Comparison of ENCODE assay signal across 9 mouse cellular contexts in the genomic region with DNA sequence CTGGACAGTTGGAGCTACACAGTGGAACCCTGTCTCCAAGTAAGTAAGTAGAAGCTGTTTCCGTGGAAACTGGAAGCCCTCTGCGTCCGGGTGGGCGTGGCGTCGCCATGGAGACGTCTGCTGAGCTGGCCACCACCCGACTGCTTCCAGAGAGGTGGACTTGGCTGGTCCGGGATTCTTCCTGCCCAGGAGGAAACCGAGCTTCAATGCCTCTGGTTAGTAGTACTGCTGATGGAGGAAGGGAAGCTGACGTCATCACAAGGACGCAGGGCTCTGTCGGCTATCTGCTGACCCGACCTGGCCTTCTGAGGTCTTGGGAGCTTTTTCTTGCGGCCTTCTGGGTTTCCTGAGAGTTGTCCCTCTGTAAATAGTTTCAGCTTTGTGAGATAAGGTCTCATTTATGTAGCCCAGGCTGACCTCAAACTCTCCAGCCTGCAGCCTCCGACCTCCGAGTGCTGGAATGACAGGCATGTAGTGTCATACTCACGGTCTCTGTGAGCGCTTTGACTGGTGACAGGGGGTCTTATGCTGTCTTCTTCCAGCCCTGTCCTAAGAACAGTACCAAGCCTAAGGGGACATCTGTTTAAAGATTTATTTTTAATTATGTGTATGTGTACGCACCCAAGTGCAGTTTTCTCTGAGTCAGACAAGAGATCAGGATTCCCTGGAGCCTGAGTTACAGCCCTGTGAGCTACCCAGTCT. TPM values are rescaled to one million over a fixed set of nuclear protein-coding genes. Genes with fewer than 3 reads are reported as not detected.
DNase-seq lines count a peak whose midpoint lies in the region; ATAC-seq lines count a peak whose summit lies in the region.
"Had no signal": no experiment of that assay in that cellular context is flagged by ENCODE, and none has a peak within 500 bp of the region (broad histone marks: within the 10 kb centered on the region; RNA-seq: fewer than 3 reads in every experiment).

No protein-coding gene starts in this region.

- H3K9ac ChIP-seq in embryonic facial prominence, embryonic 14.5 days (ENCODE audit: low read depth, low read length): peak overlapping the region; percentile 14; the same call in 1 of the 2 replicates
- no peak overlapping the region; the same call in 1 of the 2 replicates for H3K9ac ChIP-seq in limb, embryonic 12.5 days (replicated peaks)
- no peak overlapping the region for H3K9ac ChIP-seq in midbrain, embryonic 16.5 days (ENCODE audit: low read depth, low read length)

- H3K4me2 ChIP-seq in embryonic facial prominence, embryonic 14.5 days (ENCODE audit: low read depth, low read length): peak overlapping the region; percentile 38
- peak overlapping the region; percentile 45 for H3K4me2 ChIP-seq in limb, embryonic 12.5 days
- H3K4me2 ChIP-seq in midbrain, embryonic 16.5 days (ENCODE audit: low read length): peak overlapping the region; percentile 50

- 0 out of 2 replicates have a peak, but pooled peaks cover 4% of the 10 kb centered on the region for H3K9me3 ChIP-seq in embryonic facial prominence, embryonic 14.5 days (ENCODE audit: control insufficient read depth, low read length)
- H3K9me3 ChIP-seq in limb, embryonic 12.5 days: peaks cover 7% of the 10 kb centered on the region
- no peaks in the 10 kb centered on the region for H3K9me3 ChIP-seq in midbrain, embryonic 16.5 days (replicated peaks; ENCODE audit: control insufficient read depth, low read length, poor library complexity, severe bottlenecking)

- H3K4me3 ChIP-seq in embryonic facial prominence, embryonic 14.5 days (ENCODE audit: low read depth, low read length): no peak overlapping the region; the same call in 1 of the 2 replicates
- 0 out of 2 replicates have a peak overlapping the region, but pooled peaks have one; percentile 12 for H3K4me3 ChIP-seq in limb, embryonic 12.5 days (replicated peaks)
- H3K4me3 ChIP-seq in midbrain, embryonic 16.5 days (ENCODE audit: low read depth, low read length): 0 out of 2 replicates have a peak overlapping the region, but pooled peaks have one; percentile 6
- H3K4me3 ChIP-seq: erythroblast, embryonic 14.5 days had no signal

- peak overlapping the region; percentile 63 for H3K27ac ChIP-seq in embryonic facial prominence, embryonic 14.5 days (replicated peaks; ENCODE audit: low read depth, low read length)
- peak overlapping the region; percentile 35; the same call in 1 of the 2 replicates for H3K27ac ChIP-seq in limb, embryonic 12.5 days
- no peak overlapping the region for H3K27ac ChIP-seq in midbrain, embryonic 16.5 days (ENCODE audit: low read length)

- H3K36me3 ChIP-seq in embryonic facial prominence, embryonic 14.5 days (ENCODE audit: control insufficient read depth, insufficient read depth, low read length): no peaks in the 10 kb centered on the region
- H3K36me3 ChIP-seq in limb, embryonic 12.5 days: no peaks in the 10 kb centered on the region
- no peaks in the 10 kb centered on the region for H3K36me3 ChIP-seq in midbrain, embryonic 16.5 days (ENCODE audit: control insufficient read depth, insufficient read depth, low read length)

- WGBS in embryonic facial prominence, embryonic 14.5 days: 7% methylated on average over 20 of the region's 20 CpGs
- WGBS in limb, embryonic 12.5 days: 11% methylated on average over 20 of the region's 20 CpGs
- 11% methylated on average over 20 of the region's 20 CpGs for WGBS in midbrain, embryonic 16.5 days

- DNase-seq in cerebellum, adult 11-12 months: peak; percentile 41
- no peak for DNase-seq in cerebellum, adult 11 months
- DNase-seq in embryonic facial prominence, embryonic 14.5 days (ENCODE audit: low spot score): peak; percentile 89
- peak; percentile 89 to 93 for DNase-seq in heart, adult 9 months (ENCODE audit: low spot score in 2 of 2)
- DNase-seq in kidney, adult 18-20 months: peak; percentile 82
- peak; percentile 77 for DNase-seq in testis, postnatal 10 days (ENCODE audit: low spot score)

- H3K27me3 ChIP-seq in embryonic facial prominence, embryonic 14.5 days (replicated peaks; ENCODE audit: control insufficient read depth, insufficient read depth, low read length): no peaks in the 10 kb centered on the region
- no peaks in the 10 kb centered on the region for H3K27me3 ChIP-seq in limb, embryonic 12.5 days
- H3K27me3 ChIP-seq in midbrain, embryonic 16.5 days (ENCODE audit: control insufficient read depth, insufficient read depth, low read depth, low read length): no peaks in the 10 kb centered on the region

- peaks cover 15% of the 10 kb centered on the region for H3K4me1 ChIP-seq in embryonic facial prominence, embryonic 14.5 days (ENCODE audit: control insufficient read depth, insufficient read depth, low read length)
- peaks cover 29% of the 10 kb centered on the region for H3K4me1 ChIP-seq in limb, embryonic 12.5 days (replicated peaks)
- peaks cover 20% of the 10 kb centered on the region for H3K4me1 ChIP-seq in midbrain, embryonic 16.5 days (ENCODE audit: control insufficient read depth, insufficient read depth, low read length)

- peak; percentile 2; the same call in 1 of the 2 replicates for ATAC-seq in embryonic facial prominence, embryonic 14.5 days (ENCODE audit: low read depth)
- ATAC-seq in limb, embryonic 12.5 days (ENCODE audit: insufficient number of reproducible peaks, insufficient read depth, low FRiP score, low TSS enrichment, low read depth): no peak
- no peak for ATAC-seq in midbrain, embryonic 16.5 days

RNA-seq across cellular contexts. Expression of a gene that starts 3.4 kb away (rescaled TPM):
- 4.1 and 4.7 TPM in 2 replicates for polyA plus RNA-seq in embryonic facial prominence, embryonic 14.5 days (2014; fragmentation: Nextera tagmentation; extraction: Ambion mirVana)
- polyA plus RNA-seq in limb, embryonic 12.5 days (2016; fragmentation: Nextera tagmentation; extraction: Ambion mirVana): 6.3 and 6.6 TPM in 2 replicates
- polyA plus RNA-seq in midbrain, embryonic 16.5 days (2015; fragmentation: Nextera tagmentation; extraction: Ambion mirVana): 16.7 and 17.1 TPM in 2 replicates

RNA-seq across cellular contexts. Expression of a gene that starts 4.4 kb away (rescaled TPM):
- 0.09 and 0.24 TPM in 2 replicates for polyA plus RNA-seq in embryonic facial prominence, embryonic 14.5 days (2014; fragmentation: Nextera tagmentation; extraction: Ambion mirVana)
- 0.12 TPM in 1 of 2 replicates, not detected in the other for polyA plus RNA-seq in limb, embryonic 12.5 days (2016; fragmentation: Nextera tagmentation; extraction: Ambion mirVana)
- 0.46 and 0.92 TPM in 2 replicates for polyA plus RNA-seq in midbrain, embryonic 16.5 days (2015; fragmentation: Nextera tagmentation; extraction: Ambion mirVana)
- polyA plus RNA-seq: erythroblast, embryonic 14.5 days had no signal

RNA-seq across cellular contexts. Expression of a gene that starts 25.6 kb away (rescaled TPM):
- polyA plus RNA-seq in embryonic facial prominence, embryonic 14.5 days (2014; fragmentation: Nextera tagmentation; extraction: Ambion mirVana): 224 and 240 TPM in 2 replicates
- 325 and 350 TPM in 2 replicates for polyA plus RNA-seq in limb, embryonic 12.5 days (2016; fragmentation: Nextera tagmentation; extraction: Ambion mirVana)
- polyA plus RNA-seq in midbrain, embryonic 16.5 days (2015; fragmentation: Nextera tagmentation; extraction: Ambion mirVana): 179 and 186 TPM in 2 replicates

RNA-seq across cellular contexts. Expression of a gene that starts 59.2 kb away (rescaled TPM):
- 2.8 and 4.5 TPM in 2 replicates for polyA plus RNA-seq in embryonic facial prominence, embryonic 14.5 days (2014; fragmentation: Nextera tagmentation; extraction: Ambion mirVana)
- polyA plus RNA-seq in limb, embryonic 12.5 days (2016; fragmentation: Nextera tagmentation; extraction: Ambion mirVana): 2.8 and 3.9 TPM in 2 replicates
- 2.4 and 2.7 TPM in 2 replicates for polyA plus RNA-seq in midbrain, embryonic 16.5 days (2015; fragmentation: Nextera tagmentation; extraction: Ambion mirVana)
